Mouse (Mus musculus) lung, adult 18-20 months (tissue): ENCODE measurements around the gene Gm5157.
"Not testable (repeated sequence)": the region's sequence is repeated elsewhere in the genome, so short reads cannot be mapped to it uniquely, and the experiment has no call there.

Experiments used
- DNase-seq, 2 experiments: peaks; one replicate each; pipeline ENCODE4 v3.0.0; 2022; ENCODE audit warnings: mixed read lengths in 2 of 2

Gm5157 gene

DNA sequence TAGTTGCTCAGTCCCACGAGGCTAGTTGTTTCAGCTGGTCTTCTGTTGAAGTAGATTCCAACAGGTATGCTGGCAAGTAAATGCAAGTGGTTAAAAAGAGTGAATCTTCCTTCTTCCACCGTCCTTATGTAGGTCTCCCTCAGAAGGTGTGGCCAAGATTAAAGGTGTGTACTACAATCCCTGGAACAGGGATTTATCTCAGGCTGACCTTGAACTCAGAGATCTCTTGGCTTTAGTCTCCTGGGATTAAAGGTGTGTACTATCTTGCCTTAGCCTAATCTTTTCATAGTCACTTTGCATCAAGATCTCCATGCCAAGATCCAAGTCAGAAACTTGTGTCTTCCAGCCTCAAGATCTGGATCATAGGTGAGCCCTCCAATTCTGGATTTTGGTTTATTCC is at the start of gene Gm5157:
Gm5157 (minus strand) TSS at position 101 of the 400 bp plus-strand sequence.
- DNase-seq: not testable (repeated sequence)

DNA sequence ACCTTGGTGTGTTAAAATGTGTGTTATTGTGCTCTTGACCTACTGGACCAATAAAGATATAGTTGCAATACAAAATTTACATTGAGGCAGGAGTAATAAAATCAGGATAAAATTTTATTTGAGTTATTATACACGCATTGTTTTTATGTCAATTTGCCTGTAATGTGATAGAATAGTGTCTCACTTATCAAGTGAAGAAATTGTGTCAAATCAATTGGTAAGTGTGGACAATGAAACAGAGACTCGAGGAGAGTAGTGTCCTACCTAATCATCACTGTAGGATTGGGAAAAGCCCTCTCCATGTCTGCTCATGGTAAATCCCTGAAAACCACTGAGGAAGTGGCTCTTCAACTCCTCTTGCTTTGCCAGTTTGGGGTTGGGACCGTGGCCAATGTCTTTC is 28.3 kb downstream of the Gm5157 start, which contains the start of gene Vmn1r123:
Vmn1r123 (plus strand) TSS at position 301 of the 400 bp plus-strand sequence.
- DNase-seq: not testable (repeated sequence)
